Mouse (Mus musculus): ENCODE measurements at regions not wholly inside any gene's neighbourhood (a gene's known extent, or its start where the extent isn't known, plus 50 kb on each side); places are given as distances from the start of the nearest gene placed in this dataset.

- H3K27ac ChIP-seq: no peak overlapping the region
- H3K36me3 ChIP-seq: no peaks in the 10 kb centered on the region
- H3K4me1 ChIP-seq: peaks cover 12% of the 10 kb centered on the region; the same call in 1 of the 2 replicates
- H3K4me2 ChIP-seq (replicated peaks): no peak overlapping the region
- H3K27me3 ChIP-seq: no peaks in the 10 kb centered on the region
- H3K4me3 ChIP-seq: no peak overlapping the region
- 37% methylated on average over 3 of the region's 3 CpGs for WGBS
- H3K9ac ChIP-seq: no peak overlapping the region
- no peaks in the 10 kb centered on the region for H3K9me3 ChIP-seq
- no peak for ATAC-seq (ENCODE audit: insufficient number of reproducible peaks, insufficient read depth, low FRiP score, low TSS enrichment)
These were observed 81.0 kb upstream of the Spred1 start for GRCm38 (mm10) chr2:117040211-117040610.

- ATAC-seq (ENCODE audit: insufficient number of reproducible peaks, insufficient read depth, low FRiP score, low TSS enrichment): no peak
- Histone ChIP-seq H3K4me2 (replicated peaks) (no peak overlapping the region), H3K36me3 (no peaks in the 10 kb centered on the region), H3K4me1 (peaks cover 12% of the 10 kb centered on the region; the same call in 1 of the 2 replicates), H3K4me3 (no peak overlapping the region), H3K9me3 (no peaks in the 10 kb centered on the region), H3K9ac (no peak overlapping the region), H3K27me3 (no peaks in the 10 kb centered on the region), H3K27ac (no peak overlapping the region)
- WGBS: 36% methylated on average over 7 of the region's 7 CpGs
These were observed 77.3 kb upstream of the Spred1 start for GRCm38 (mm10) chr2:117043831-117044230.

GRCm38 (mm10) chr2:117048290-117048730 is 72.9 kb upstream of the Spred1 start:
- H3K9me3 ChIP-seq: no peaks in the 10 kb centered on the region
- no peaks in the 10 kb centered on the region for H3K36me3 ChIP-seq
- H3K27me3 ChIP-seq: no peaks in the 10 kb centered on the region
- WGBS: 84% methylated on average over 5 of the region's 5 CpGs
- H3K27ac ChIP-seq: no peak overlapping the region
- no peak for ATAC-seq (ENCODE audit: insufficient number of reproducible peaks, insufficient read depth, low FRiP score, low TSS enrichment)
- no peak overlapping the region for H3K9ac ChIP-seq
- H3K4me2 ChIP-seq (replicated peaks): no peak overlapping the region
- H3K4me3 ChIP-seq: no peak overlapping the region
- H3K4me1 ChIP-seq: peaks cover 5% of the 10 kb centered on the region; the same call in 1 of the 2 replicates

GRCm38 (mm10) chr2:117050061-117050460 is 71.1 kb upstream of the Spred1 start:
- Histone ChIP-seq H3K9me3 (no peaks in the 10 kb centered on the region), H3K9ac (no peak overlapping the region), H3K36me3 (no peaks in the 10 kb centered on the region), H3K27me3 (no peaks in the 10 kb centered on the region), H3K4me3 (no peak overlapping the region), H3K27ac (no peak overlapping the region), H3K4me2 (replicated peaks) (no peak overlapping the region), H3K4me1 (no peaks in the 10 kb centered on the region)
- 81% methylated on average over 2 of the region's 2 CpGs for WGBS
- no peak for ATAC-seq (ENCODE audit: insufficient number of reproducible peaks, insufficient read depth, low FRiP score, low TSS enrichment)

GRCm38 (mm10) chr2:117064126-117064525 is 57.0 kb upstream of the Spred1 start:
- Histone ChIP-seq H3K9me3 (no peaks in the 10 kb centered on the region), H3K9ac (no peak overlapping the region), H3K27me3 (no peaks in the 10 kb centered on the region), H3K36me3 (no peaks in the 10 kb centered on the region), H3K4me2 (replicated peaks) (no peak overlapping the region), H3K4me3 (no peak overlapping the region), H3K27ac (no peak overlapping the region), H3K4me1 (no peaks in the 10 kb centered on the region)
- ATAC-seq (ENCODE audit: insufficient number of reproducible peaks, insufficient read depth, low FRiP score, low TSS enrichment): no peak
- 40% methylated on average over 2 of the region's 2 CpGs for WGBS

- Histone ChIP-seq H3K4me1 (no peaks in the 10 kb centered on the region), H3K27ac (no peak overlapping the region)
- WGBS: 73% methylated on average over 6 of the region's 6 CpGs
These were observed 50.8 kb upstream of the Spred1 start for GRCm38 (mm10) chr2:117070348-117070747.

GRCm38 (mm10) chr2:117071098-117071497 is 50.1 kb upstream of the Spred1 start:
- no peak for ATAC-seq (ENCODE audit: insufficient number of reproducible peaks, insufficient read depth, low FRiP score, low TSS enrichment)

More at GRCm38 (mm10) chr2:117070348-117070747, 50.8 kb upstream of the Spred1 start:
- Histone ChIP-seq H3K36me3 (no peaks in the 10 kb centered on the region), H3K9me3 (no peaks in the 10 kb centered on the region), H3K4me2 (replicated peaks) (no peak overlapping the region), H3K9ac (no peak overlapping the region), H3K27me3 (no peaks in the 10 kb centered on the region), H3K4me3 (no peak overlapping the region)
- ATAC-seq (ENCODE audit: insufficient number of reproducible peaks, insufficient read depth, low FRiP score, low TSS enrichment): no peak

More at GRCm38 (mm10) chr2:117071098-117071497, 50.1 kb upstream of the Spred1 start:
- no peaks in the 10 kb centered on the region for H3K27me3 ChIP-seq
- H3K36me3 ChIP-seq: no peaks in the 10 kb centered on the region
- H3K27ac ChIP-seq: no peak overlapping the region
- H3K9ac ChIP-seq: no peak overlapping the region
- H3K4me3 ChIP-seq: no peak overlapping the region
- no peaks in the 10 kb centered on the region for H3K4me1 ChIP-seq
- no peak overlapping the region for H3K4me2 ChIP-seq (replicated peaks)
- H3K9me3 ChIP-seq: no peaks in the 10 kb centered on the region

All from embryonic facial prominence, embryonic 12.5 days (tissue).